Mouse (Mus musculus): ENCODE data around the gene Trim67. TPM values are rescaled to one million over a fixed set of nuclear protein-coding genes. Genes with fewer than 3 reads are reported as not detected.
A peak's percentile ranks its signal among the peaks of the same experiment; 100 is the strongest.

Trim67 gene
- polyA plus RNA-seq, 1 experiment from 2014 or later = 28.3 TPM

DNA sequence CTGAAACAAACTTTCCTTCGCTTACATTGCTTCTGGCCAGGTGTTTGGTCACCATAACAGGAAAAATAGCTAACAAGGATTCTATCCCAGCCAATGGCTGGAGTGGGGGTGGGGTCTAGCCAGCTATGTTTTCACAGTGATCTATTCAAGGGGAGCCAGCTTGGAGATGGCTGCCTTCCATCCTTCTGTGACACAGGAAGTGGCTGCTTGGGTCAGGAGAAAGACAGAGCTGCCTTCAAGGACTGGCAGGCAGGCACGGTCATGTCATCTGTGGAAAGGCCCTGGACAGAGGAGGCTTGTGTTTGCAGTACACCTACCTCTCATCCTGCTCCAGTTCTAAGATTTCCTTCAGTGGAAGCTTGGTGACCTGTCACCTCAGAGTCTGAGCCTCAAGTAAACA lies 20.5 kb upstream of the Trim67 start:
- no peak for ATAC-seq (ENCODE audit: low FRiP score)
- Histone ChIP-seq H3K9ac (replicated peaks) (no peak overlapping the region), H3K4me1 (0 out of 2 replicates have a peak, but pooled peaks cover 3% of the 10 kb centered on the region), H3K4me3 (replicated peaks) (no peak overlapping the region), H3K27me3 (replicated peaks) (no peaks in the 10 kb centered on the region), H3K4me2 (no peak overlapping the region), H3K27ac (replicated peaks) (no peak overlapping the region), H3K9me3 (replicated peaks) (no peaks in the 10 kb centered on the region), H3K36me3 (no peaks in the 10 kb centered on the region)
- 63% methylated on average over 2 of the region's 2 CpGs for WGBS

- 0 out of 2 replicates have a peak overlapping the region, but pooled peaks have one; percentile 14 for H3K4me3 ChIP-seq (replicated peaks)
- no peak overlapping the region for H3K27ac ChIP-seq (replicated peaks)
- no peaks in the 10 kb centered on the region for H3K27me3 ChIP-seq (replicated peaks)
- 0 out of 2 replicates have a peak overlapping the region, but pooled peaks have one; percentile 4 for H3K9ac ChIP-seq (replicated peaks)
- peak overlapping the region; percentile 49 for H3K4me2 ChIP-seq
- peaks cover 9% of the 10 kb centered on the region for H3K4me1 ChIP-seq
- H3K9me3 ChIP-seq (replicated peaks) = no peaks in the 10 kb centered on the region
- no peak for ATAC-seq (ENCODE audit: low FRiP score)
- H3K36me3 ChIP-seq = no peaks in the 10 kb centered on the region
- WGBS = 15% methylated on average over 16 of the region's 16 CpGs
These were observed 17.2 kb upstream of the Trim67 start for GRCm38 (mm10) chr8:124775695-124776094.

DNA sequence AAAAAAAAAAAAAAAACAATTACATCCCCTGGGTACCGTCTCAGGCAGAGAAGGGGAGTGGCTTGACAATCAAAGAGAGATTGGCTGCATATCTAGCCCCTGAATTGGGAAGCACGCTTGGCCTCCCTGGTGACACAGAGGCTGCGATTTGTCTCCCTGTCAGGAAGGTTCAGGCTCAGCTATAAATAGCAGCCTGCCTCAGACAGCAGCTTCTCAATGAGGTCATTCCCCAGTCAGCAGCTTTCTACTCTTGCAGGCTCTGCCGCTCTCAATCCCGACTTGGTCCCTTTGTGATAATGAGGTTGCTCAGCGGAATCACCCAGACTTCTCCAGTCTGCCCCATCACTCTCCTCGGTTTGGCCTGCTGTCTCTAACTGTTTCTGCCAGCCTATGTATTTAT lies 12.7 kb upstream of the Trim67 start:
- Histone ChIP-seq H3K27me3 (replicated peaks) (no peaks in the 10 kb centered on the region), H3K4me2 (peak overlapping the region; percentile 13; the same call in 1 of the 2 replicates), H3K9ac (replicated peaks) (no peak overlapping the region), H3K36me3 (no peaks in the 10 kb centered on the region), H3K9me3 (replicated peaks) (no peaks in the 10 kb centered on the region), H3K4me1 (peaks cover 20% of the 10 kb centered on the region), H3K27ac (replicated peaks) (peak overlapping the region; percentile 34), H3K4me3 (replicated peaks) (no peak overlapping the region)
- WGBS = 5% methylated on average over 7 of the region's 7 CpGs
- ATAC-seq (ENCODE audit: low FRiP score) = peak; percentile 78

- no peak for ATAC-seq (ENCODE audit: low FRiP score)
- Histone ChIP-seq H3K36me3 (no peaks in the 10 kb centered on the region), H3K9ac (replicated peaks) (no peak overlapping the region), H3K4me3 (replicated peaks) (no peak overlapping the region), H3K27me3 (replicated peaks) (0 out of 2 replicates have a peak, but pooled peaks cover 3% of the 10 kb centered on the region), H3K27ac (replicated peaks) (no peak overlapping the region), H3K4me1 (peaks cover 17% of the 10 kb centered on the region), H3K4me2 (no peak overlapping the region), H3K9me3 (replicated peaks) (no peaks in the 10 kb centered on the region)
- 82% methylated on average over 3 of the region's 3 CpGs for WGBS
These were observed 10.5 kb upstream of the Trim67 start for GRCm38 (mm10) chr8:124782431-124782830.

- no peak for ATAC-seq (ENCODE audit: low FRiP score)
These were observed 9.7 kb upstream of the Trim67 start for GRCm38 (mm10) chr8:124783228-124783627.

DNA sequence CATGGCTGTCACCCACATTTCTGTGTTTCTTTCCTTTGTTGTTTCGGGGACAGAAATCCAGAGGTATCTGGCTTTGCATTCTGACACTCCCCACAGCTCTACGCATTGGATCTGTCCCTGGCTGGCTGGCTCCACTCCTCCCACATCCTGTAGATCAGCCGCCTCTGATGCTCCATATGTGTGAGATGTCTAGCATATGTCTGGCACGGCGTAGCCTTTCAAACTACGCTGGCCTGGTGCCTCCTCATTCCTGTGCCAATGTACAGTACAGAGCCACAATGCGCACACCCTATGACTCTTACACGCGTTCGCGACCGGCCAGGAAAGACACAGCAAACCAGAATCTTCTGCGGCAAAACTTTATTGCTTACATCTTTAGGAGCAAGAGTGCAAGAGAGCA lies 8.3 kb upstream of the Trim67 start:
- 89% methylated on average over 13 of the region's 13 CpGs for WGBS
- Histone ChIP-seq H3K4me3 (replicated peaks) (no peak overlapping the region), H3K9me3 (replicated peaks) (no peaks in the 10 kb centered on the region), H3K36me3 (no peaks in the 10 kb centered on the region), H3K27ac (replicated peaks) (no peak overlapping the region), H3K9ac (replicated peaks) (no peak overlapping the region), H3K4me1 (peaks cover 17% of the 10 kb centered on the region), H3K27me3 (replicated peaks) (0 out of 2 replicates have a peak, but pooled peaks cover 3% of the 10 kb centered on the region), H3K4me2 (no peak overlapping the region)
- no peak for ATAC-seq (ENCODE audit: low FRiP score)

More at GRCm38 (mm10) chr8:124783228-124783627, 9.7 kb upstream of the Trim67 start:
- no peaks in the 10 kb centered on the region for H3K9me3 ChIP-seq (replicated peaks)
- H3K27ac ChIP-seq (replicated peaks) = no peak overlapping the region
- 88% methylated on average over 15 of the region's 15 CpGs for WGBS
- no peak overlapping the region for H3K9ac ChIP-seq (replicated peaks)
- 0 out of 2 replicates have a peak, but pooled peaks cover 3% of the 10 kb centered on the region for H3K27me3 ChIP-seq (replicated peaks)
- no peak overlapping the region for H3K4me2 ChIP-seq
- peaks cover 17% of the 10 kb centered on the region for H3K4me1 ChIP-seq
- H3K4me3 ChIP-seq (replicated peaks) = no peak overlapping the region
- H3K36me3 ChIP-seq = no peaks in the 10 kb centered on the region

DNA sequence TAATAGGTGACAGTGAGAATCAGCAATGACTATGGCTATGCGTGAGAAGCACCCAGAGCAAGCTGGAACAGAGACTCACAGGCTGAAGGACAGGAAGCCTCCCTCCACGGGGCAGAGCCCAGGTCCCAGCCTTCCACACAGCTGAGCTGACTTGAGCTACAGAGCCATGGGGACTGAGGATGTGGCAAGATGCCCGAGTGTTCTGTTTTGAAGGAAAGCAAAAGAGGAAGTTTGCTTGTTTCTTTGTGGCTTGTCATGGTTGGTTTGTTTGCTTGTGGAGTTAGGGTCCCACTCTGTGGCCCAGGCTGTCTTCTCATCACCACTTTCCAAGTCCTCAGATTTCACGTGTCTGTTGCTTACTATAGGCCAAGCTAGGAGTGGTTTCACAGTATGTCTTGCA lies 2.2 kb upstream of the Trim67 start:
- Histone ChIP-seq H3K4me3 (replicated peaks) (no peak overlapping the region), H3K4me2 (no peak overlapping the region), H3K27ac (replicated peaks) (no peak overlapping the region), H3K36me3 (no peaks in the 10 kb centered on the region), H3K4me1 (peaks cover 41% of the 10 kb centered on the region), H3K9ac (replicated peaks) (no peak overlapping the region), H3K27me3 (replicated peaks) (no peaks in the 10 kb centered on the region), H3K9me3 (replicated peaks) (no peaks in the 10 kb centered on the region)
- WGBS = 85% methylated on average over 4 of the region's 4 CpGs
- no peak for ATAC-seq (ENCODE audit: low FRiP score)

DNA sequence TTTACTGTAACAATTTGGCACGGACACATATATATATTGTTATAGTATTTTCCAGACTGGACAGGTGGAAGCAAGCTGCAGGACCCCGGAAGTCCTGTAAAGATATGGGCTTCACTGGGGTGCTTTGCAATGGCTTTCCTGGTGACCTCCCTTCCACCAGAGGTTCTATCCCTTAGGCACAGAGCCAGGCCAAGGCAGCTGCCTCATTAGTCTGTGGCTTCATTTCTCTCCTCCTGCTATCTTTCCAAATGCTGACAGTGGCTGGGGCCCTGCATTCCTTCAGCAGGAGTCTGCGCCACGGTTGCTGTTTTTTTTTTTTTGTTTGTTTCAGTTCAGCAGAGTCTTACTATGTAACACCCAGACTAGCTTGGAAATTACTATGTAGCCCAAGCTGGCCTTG lies 1.1 kb upstream of the Trim67 start:
- H3K9me3 ChIP-seq (replicated peaks) = no peaks in the 10 kb centered on the region
- peak overlapping the region; percentile 64 for H3K9ac ChIP-seq (replicated peaks)
- H3K27me3 ChIP-seq (replicated peaks) = no peaks in the 10 kb centered on the region
- no peak for ATAC-seq (ENCODE audit: low FRiP score)
- WGBS = 32% methylated on average over 4 of the region's 4 CpGs
- H3K27ac ChIP-seq (replicated peaks) = peak overlapping the region; percentile 98
- H3K36me3 ChIP-seq = no peaks in the 10 kb centered on the region
- H3K4me3 ChIP-seq (replicated peaks) = peak overlapping the region; percentile 77
- peaks cover 52% of the 10 kb centered on the region for H3K4me1 ChIP-seq
- H3K4me2 ChIP-seq = peak overlapping the region; percentile 69

DNA sequence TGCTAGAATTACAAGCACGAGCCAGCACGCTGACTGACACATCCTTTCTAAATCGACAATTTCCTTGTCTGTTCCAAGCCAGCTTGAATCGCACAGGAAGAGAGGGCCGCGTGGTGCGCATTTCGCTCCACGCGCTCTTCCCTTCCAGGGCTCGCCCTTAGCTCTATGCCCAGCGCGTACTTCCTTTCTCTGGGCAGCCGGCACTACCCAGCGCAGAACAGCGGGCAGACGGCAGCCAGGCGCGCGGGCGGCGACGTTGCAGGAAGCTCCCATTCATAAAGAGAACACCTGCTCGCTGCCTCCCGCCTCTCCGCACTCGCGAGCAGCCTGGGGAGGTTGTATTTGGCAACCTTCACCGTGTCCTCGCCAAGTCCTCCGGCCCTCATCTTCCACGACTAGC lies 706 bp upstream of the Trim67 start:
- peak overlapping the region; percentile 69 for H3K4me2 ChIP-seq
- no peaks in the 10 kb centered on the region for H3K9me3 ChIP-seq (replicated peaks)
- no peaks in the 10 kb centered on the region for H3K27me3 ChIP-seq (replicated peaks)
- H3K27ac ChIP-seq (replicated peaks) = peak overlapping the region; percentile 98
- H3K4me1 ChIP-seq = peaks cover 57% of the 10 kb centered on the region
- under 1% methylated on average over 32 of the region's 32 CpGs for WGBS
- peak overlapping the region; percentile 77 for H3K4me3 ChIP-seq (replicated peaks)
- peak overlapping the region; percentile 64 for H3K9ac ChIP-seq (replicated peaks)
- H3K36me3 ChIP-seq = no peaks in the 10 kb centered on the region
- peak; percentile 26 for ATAC-seq (ENCODE audit: low FRiP score)

- peak overlapping the region; percentile 64 for H3K9ac ChIP-seq (replicated peaks)
- peaks cover 66% of the 10 kb centered on the region for H3K4me1 ChIP-seq
- peak overlapping the region; percentile 69 for H3K4me2 ChIP-seq
- H3K36me3 ChIP-seq = no peaks in the 10 kb centered on the region
- peak overlapping the region; percentile 77 for H3K4me3 ChIP-seq (replicated peaks)
- H3K27ac ChIP-seq (replicated peaks) = peak overlapping the region; percentile 98
- no peaks in the 10 kb centered on the region for H3K9me3 ChIP-seq (replicated peaks)
- H3K27me3 ChIP-seq (replicated peaks) = no peaks in the 10 kb centered on the region
- peak; percentile 76 for ATAC-seq (ENCODE audit: low FRiP score)
- 1% methylated on average over 45 of the region's 51 CpGs for WGBS
These were observed 320 bp downstream of the Trim67 start for GRCm38 (mm10) chr8:124793172-124793651.

DNA sequence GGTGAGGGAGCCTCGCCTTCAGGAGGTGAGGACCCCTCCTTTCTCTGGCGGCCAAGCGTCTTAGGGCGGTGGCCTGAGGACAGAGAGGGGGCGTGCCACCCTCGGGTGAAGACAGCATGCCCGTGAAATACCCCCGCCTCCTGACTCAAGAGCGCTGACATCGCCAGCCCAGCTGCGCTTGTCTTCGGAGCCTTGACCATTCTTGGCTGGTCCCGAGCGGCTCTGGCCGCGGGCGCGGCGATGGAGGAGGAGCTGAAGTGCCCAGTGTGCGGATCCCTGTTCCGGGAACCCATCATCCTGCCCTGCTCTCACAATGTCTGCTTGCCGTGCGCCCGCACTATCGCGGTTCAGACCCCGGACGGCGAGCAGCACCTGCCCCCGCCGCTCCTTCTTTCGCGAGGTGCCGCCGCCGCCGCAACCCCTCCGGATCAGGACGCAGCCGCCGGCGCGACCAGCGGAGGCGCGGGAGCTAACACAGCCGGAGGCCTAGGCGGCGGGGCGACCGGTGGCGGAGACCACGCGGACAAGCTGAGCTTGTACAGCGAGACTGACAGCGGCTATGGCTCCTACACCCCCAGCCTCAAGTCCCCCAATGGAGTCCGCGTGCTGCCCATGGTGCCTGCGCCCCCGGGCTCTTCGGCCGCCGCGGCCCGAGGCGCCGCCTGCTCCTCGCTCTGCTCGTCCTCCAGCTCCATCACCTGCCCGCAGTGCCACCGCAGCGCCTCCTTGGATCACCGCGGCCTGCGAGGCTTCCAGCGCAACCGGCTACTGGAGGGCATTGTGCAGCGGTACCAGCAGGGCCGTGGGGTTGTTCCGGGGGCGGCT lies 981 bp downstream of the Trim67 start:
- under 1% methylated on average over 77 of the region's 81 CpGs for WGBS
- Histone ChIP-seq H3K27me3 (replicated peaks) (no peaks in the 10 kb centered on the region), H3K9me3 (replicated peaks) (no peaks in the 10 kb centered on the region), H3K4me3 (replicated peaks) (peak overlapping the region; percentile 77), H3K4me1 (peaks cover 73% of the 10 kb centered on the region), H3K9ac (replicated peaks) (peak overlapping the region; percentile 64), H3K4me2 (peak overlapping the region; percentile 69), H3K36me3 (no peaks in the 10 kb centered on the region), H3K27ac (replicated peaks) (peak overlapping the region; percentile 98)
- ATAC-seq (ENCODE audit: low FRiP score) = peak; percentile 40

DNA sequence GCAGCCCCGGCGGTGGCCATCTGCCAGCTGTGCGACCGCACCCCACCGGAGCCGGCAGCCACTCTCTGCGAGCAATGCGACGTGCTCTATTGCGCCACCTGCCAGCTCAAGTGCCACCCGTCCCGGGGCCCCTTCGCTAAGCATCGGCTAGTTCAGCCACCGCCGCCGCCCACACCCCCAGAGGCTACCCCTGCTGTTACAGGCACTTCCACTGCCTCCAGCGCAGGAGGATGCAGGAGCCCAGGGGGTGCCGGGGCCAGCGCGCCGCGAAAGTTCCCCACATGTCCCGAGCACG lies 1.5 kb downstream of the Trim67 start:
- peak; percentile 18 for ATAC-seq (ENCODE audit: low FRiP score)

More for the DNA sequence above, 1.5 kb downstream of the Trim67 start:
- H3K9ac ChIP-seq (replicated peaks) = peak overlapping the region; percentile 64
- H3K9me3 ChIP-seq (replicated peaks) = no peaks in the 10 kb centered on the region
- peak overlapping the region; percentile 98 for H3K27ac ChIP-seq (replicated peaks)
- 0% methylated on average over 21 of the region's 25 CpGs for WGBS
- peak overlapping the region; percentile 77 for H3K4me3 ChIP-seq (replicated peaks)
- no peaks in the 10 kb centered on the region for H3K36me3 ChIP-seq
- no peaks in the 10 kb centered on the region for H3K27me3 ChIP-seq (replicated peaks)
- H3K4me2 ChIP-seq = peak overlapping the region; percentile 69
- H3K4me1 ChIP-seq = peaks cover 78% of the 10 kb centered on the region
